Mouse (Mus musculus) right cerebral cortex, postnatal 36 days (tissue): ENCODE results near the gene Rasip1.

ENCODE experiments used
- DNase-seq, 2 experiments: peaks; one replicate each; pipeline ENCODE4 v3.0.0; 2022; ENCODE audit warnings: low spot score in 2 of 2, mixed read lengths in 1 of 2

Rasip1 gene

GRCm38 (mm10) chr7:45624718-45625117 is 2.6 kb upstream of the Rasip1 start:
- DNase-seq: no peak

DNA sequence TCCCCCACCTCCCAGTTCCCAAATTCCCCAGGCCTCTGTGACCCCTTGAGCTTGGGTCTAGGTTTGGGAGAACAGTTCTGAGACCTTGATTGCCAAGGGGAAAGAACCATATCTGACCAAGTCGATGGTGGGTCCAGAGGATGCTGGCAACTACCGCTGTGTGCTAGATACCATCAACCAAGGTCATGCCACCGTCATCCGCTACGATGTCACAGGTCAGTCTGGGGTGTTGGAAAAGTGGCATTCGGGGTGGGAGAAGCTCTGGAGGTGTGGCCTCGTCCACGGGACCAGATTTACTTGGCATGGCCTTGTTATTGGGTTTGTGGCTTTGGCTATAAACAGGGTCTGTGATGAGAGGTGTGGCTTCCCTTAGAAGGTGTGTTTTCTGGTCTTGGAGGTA is 1.8 kb upstream of the Rasip1 start:
- no peak for DNase-seq

DNA sequence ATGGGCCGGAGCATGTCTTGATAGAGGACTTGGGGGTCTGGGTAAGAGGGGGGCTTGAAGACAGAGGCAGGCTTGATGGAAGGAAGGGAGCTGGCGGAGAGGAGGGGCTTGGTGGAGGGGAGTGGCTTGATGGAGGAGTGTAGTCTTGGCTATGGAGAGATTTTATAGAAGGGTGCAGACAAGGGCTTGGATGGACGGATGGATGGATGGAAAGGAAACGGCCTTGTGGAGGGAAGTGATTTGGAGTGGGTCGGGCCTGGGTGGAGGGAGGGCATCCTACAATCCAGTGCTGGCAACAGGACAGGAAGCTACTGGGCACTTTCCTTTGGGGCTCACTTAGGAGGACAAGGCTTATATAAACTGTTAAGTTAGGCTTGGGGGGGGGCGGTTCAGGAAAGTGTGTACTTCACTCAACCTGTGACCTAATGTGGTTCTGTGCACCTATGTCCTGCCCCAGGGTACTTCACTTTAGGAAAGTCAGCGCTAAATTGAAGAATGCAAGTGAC is 664 bp upstream of the Rasip1 start:
- DNase-seq: no peak

DNA sequence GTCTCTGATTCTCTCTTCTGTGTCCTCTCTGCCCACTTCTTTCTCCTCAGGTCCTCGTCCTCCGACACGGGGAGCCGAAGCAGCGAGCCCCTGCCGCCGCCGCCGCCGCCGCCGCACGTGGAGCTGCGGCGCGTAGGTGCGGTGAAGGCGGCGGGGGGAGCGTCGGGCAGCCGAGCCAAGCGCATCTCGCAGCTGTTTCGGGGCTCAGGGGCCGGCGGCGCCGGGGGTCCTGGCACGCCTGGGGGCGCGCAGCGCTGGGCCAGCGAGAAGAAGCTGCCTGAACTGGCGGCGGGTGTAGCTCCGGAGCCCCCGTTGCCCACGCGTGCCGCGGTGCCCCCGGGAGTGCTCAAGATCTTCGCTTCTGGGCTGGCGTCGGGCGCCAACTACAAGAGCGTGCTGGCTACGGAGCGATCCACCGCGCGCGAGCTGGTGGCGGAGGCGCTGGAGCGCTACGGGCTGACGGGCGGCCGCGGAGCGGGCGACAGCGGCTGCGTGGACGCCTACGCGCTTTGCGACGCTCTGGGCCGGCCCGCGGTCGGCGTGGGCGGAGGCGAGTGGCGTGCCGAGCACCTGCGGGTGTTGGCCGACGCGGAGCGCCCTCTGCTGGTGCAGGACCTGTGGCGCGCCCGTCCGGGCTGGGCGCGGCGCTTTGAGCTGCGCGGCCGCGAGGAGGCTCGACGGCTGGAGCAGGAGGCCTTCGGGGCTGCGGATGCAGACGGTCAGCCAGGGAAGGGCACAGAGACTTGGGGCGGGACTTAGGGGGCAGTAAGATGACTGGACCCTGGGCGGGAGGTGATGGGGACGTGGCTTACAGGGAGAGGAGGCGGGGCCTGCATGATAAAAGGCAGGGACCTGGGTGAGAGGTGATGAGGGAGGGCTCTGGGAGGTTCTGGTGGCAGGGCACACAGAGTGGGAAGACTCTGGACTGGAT is 1.3 kb downstream of the Rasip1 start:
- DNase-seq: peak; percentile 63 to 71

GRCm38 (mm10) chr7:45630064-45630907 is 3.0 kb downstream of the Rasip1 start:
- no peak for DNase-seq

DNA sequence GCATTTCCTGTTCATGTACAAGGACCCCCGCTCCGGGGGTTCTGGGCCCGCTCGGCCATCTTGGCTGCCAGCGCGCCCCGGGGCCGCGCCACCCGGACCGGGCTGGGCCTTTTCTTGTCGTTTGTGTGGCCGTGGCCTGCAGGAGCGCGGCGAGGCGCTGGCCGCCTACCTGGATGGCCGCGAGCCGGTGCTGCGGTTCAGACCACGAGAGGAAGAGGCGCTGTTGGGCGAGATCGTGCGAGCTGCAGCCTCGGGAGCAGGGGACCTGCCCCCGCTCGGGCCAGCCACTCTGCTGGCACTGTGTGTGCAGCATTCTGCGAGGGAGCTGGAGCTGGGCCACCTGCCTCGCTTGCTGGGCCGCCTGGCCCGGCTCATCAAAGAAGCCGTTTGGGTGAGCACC is 5.2 kb downstream of the Rasip1 start:
- no peak for DNase-seq

DNA sequence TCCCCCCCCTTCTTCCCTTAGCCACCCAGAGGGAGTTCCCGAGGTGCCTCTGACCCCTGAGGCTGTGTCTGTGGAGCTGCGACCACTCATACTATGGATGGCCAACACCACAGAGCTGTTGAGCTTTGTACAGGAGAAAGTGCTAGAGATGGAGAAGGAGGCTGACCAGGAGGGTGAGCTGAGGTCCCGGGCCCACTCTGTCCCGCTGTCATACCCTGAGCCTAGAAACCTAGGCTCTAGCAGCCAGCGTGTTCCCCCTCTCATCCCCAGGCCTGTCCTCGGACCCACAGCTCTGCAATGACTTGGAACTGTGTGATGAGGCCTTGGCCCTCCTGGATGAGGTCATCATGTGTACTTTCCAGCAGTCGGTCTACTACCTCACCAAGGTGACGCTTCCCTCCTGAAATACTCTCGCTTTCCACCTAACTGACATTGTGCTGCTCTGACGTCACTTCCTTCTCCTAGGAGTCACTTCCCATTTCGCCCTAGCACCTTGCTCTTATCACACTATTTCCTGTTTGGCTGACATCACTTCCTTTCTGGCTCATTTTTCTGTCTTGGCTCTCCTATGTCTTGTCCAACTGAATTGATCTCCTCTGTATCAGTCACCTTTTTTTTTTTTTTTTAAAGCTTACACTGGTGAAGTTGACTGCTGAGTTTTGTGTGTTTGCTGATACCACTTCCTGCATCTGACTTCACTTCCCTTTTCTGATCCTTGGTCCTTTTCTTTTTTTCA is 7.8 kb downstream of the Rasip1 start:
- no peak for DNase-seq

GRCm38 (mm10) chr7:45635711-45636688 is 8.7 kb downstream of the Rasip1 start:
- DNase-seq: no peak

GRCm38 (mm10) chr7:45637710-45638109 is 10.4 kb downstream of the Rasip1 start:
- no peak for DNase-seq

- peak; percentile 97 to 98 for DNase-seq
Measured at GRCm38 (mm10) chr7:45638623-45639401, 11.5 kb downstream of the Rasip1 start.

DNA sequence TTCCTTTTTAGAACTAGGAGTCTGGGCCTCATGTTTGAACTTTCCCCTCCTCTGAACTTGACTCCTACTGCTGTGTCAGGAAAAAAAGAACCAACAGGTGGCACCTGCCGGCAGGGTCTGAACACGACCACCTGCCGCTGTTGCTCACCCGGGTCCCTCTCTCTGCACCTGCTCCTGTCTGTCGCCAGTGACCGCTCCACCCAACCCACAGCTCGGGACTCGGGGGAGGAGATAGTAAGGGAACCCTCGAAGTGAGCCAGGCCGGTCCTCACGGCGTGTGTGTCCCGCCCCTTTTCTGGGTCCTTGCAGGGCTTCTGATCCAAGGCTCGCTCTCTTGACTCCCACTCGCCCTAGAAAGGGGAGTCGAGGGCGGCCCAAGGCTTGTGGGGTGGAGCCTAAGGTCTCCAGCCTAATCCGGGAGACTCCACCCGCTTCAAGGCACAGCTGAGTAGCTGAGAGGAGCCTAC is 12.3 kb downstream of the Rasip1 start, which contains the start of gene Mamstr:
Gene Mamstr (plus strand): TSS at position 417 of the 467 bp plus-strand sequence.
- DNase-seq: no peak

DNA sequence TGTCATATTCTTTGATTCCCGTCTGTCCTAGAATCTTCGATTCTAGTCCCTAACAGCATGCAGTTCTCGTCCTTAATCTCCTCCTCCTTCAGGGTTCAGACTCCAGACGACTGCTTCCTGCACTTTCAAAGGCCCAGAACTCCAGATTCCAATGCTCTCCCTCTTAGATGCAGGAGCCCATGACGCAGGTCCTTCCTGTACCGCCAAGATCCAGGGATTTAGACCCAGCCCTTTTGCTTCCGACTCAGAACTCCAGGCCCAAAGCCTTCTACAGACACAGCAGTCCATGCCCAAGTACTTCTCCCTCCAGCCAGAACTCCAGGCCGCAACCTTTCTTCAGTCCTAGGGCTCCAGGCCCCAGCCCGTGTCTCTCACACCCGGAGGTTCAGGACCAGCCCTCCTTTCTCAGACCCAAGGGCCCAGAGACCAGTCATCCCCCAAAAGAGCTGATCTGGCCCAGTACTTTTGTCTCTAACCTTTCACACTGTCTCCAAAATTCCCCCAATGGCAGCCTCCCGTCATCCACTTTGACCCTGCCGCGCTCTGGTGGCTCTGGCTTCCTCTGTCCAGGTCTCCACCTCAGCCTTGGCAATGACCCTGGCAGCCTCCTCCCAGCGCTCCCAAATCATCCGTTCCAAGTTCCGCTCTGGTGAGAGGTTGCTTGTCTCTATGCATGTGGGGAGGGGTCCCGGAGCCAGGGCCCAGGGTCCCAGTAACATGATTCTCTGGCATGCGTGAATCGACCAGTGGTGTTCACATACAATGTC is 13.1 kb downstream of the Rasip1 start:
- no peak for DNase-seq

GRCm38 (mm10) chr7:45641391-45642040 is 14.2 kb downstream of the Rasip1 start:
- no peak for DNase-seq

DNA sequence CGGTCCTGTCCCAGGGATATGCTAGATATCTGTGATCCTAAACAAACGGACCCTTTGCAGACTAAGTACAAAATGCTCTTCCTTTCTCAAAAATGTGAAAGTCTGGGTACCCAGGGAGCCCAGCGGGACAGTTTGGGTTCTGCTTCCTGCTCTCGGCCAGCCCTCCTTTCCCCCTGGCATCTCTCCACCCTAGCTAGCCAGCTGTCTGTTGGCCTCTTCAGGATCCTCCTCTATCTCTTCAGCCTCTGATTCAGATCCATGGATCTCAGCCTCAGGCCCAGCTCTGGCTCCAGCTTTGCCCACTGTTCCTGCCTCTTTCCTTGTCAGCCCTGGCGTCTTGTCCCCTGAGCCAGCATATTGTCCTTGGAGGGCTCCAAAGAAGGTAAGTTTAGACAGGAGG is 14.8 kb downstream of the Rasip1 start:
- DNase-seq: no peak

DNA sequence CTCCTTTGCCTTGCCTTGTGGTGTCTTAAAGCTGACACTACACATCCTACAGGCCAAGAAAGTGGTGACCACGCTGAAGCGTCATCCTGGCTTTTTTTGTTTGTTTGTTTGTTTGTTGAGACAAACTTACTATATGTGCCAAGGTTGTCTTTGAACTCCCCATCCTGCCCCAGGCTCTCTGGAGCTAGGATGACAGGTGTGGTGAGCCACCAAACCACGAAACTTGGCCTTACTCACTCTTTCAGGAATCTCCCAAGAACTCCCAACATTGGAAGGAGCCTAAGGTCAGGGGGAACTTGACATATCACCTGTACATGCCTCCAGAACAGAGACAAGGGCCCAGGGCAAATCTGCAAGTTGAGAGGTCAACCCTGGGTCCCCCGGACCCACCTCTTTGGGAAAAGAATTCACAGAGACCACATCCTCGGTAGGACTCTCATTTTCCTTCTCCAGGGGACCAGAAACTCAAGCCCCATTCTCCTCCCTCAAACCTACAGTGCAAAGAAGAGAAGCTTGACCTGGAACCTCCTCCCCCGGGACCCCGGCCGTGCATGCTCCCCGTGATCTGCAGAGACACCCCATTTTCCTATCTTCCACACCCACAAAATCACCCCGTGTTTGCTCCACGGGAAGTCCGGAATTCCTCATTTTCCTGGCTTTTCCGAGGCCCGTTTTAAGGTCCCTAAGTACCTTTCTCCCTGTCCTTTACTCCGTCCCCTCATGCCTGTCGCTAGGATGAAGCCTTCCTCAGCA is 15.4 kb downstream of the Rasip1 start:
- DNase-seq: no peak

DNA sequence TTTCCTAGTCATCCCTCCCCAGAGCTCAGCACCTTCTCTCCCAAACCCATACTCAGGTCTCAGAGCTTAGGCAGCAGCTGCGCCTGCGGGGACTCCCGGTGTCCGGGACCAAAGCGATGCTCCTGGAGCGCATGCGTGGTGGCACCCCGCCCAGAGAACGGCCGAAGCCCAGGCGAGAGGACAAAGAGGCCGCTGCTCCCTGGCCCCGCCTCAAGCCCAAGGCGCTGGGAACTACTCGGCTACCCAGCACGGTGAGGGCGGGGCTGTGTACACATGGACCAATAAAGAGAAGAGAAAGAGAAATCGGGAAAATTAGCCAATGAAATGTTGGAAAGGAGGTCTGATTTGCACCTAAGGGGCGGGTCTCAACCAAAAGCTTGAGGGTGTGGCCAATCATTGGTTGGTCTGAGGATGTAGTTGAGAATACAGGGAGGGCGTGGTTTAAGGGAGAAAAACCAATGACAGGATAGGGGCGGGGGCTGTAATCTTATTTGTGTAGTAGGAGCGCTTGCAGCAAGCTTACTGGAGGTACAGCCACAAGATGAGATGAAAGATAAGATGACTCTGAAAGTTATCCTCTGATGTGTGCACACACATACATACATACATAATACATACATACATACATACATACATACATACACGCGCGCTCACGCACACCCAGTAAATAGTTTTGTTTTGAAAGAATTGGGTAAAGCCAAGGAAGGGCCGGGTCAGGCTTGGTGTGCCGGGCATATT is 16.3 kb downstream of the Rasip1 start:
- peak; percentile 89 to 92 for DNase-seq

DNA sequence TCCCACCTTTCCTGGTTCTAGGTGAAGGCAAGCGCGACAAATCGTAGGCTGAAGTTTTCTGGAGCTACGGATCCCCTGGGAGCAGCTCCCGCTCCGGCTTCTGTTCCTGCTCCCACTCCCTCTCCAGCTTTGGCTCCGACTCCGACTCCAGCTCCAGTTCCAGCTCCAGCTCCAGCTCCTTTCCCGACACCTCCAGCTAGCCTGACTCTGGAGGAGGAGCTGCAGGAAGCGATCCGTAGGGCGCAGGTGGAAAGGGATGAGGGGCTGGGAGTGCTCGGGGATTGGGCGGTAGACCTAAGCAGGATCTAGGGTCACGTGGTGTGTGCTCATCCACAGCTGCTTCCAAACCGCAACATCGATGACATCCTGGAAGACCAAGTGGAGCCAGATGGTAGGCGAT is 16.9 kb downstream of the Rasip1 start:
- DNase-seq: peak; percentile 48 to 73
